Mouse (Mus musculus): ENCODE measurements around the gene Cobll1. TPM values are rescaled to one million over a fixed set of nuclear protein-coding genes. Genes with fewer than 3 reads are reported as not detected.

Cobll1 gene
- total RNA-seq, 4 experiments from 2014 or later = 4.0 to 5.1 (median 4.4) TPM

DNA sequence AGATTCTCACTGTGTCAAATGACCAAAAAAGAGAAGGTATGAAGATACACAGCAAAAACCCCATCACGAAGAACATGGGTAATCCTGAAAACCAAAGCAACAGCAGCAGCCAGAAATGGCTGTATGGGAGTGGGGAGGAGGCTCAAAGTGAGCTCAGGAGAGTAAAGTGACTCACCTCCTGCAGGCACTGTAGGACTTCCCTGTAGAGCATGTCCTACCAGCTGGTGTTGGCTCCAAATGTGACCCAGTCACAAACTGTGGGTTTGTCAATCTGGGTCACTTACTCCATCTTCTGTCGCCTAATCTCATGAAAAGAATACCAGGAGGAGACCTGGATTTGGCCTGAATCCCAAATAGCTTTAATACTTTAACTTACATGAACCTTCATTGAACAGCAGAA is 81.9 kb downstream of the Cobll1 start:
- no peak for DNase-seq (ENCODE audit: low spot score in 2 of 2)

DNA sequence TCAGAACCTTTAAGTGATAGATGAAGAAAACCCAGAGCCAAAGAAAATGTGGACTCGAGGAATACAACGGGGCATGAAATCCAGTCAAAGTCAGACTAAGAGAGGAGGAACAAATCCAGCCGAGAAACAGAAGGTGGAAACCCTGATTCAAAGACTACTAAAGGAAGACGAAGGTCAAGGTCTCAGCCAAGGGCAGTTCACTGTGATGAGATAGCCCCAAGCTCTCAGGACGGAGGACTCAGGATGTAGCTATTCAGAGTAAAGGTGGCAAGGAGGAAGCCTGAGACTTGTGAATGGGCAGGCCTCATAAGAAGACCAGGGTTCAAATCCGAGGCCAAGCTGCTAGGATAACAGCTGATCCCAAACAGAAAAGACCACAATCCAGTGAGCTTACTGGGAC is 90.3 kb downstream of the Cobll1 start:
- DNase-seq (ENCODE audit: low spot score in 2 of 2) = no peak

DNA sequence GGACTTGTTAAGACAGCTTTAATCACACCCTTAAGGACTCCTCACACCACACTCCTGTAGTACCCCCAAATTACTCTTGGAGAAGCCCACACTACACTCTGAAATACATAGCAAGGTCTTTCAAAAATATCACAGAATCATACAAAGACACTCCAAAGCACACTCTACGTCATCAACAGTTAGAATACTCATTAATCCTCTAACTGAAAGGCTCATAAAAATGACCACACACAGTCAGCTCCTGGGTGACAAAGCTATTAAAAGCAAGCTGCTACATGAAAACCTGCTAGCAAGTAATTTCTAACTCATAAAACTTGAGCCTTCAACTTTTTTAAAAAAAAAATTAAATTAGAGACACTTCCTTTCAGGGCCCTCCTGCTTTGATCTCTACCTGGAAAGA is 91.8 kb downstream of the Cobll1 start:
- no peak for DNase-seq (ENCODE audit: low spot score in 2 of 2)

DNA sequence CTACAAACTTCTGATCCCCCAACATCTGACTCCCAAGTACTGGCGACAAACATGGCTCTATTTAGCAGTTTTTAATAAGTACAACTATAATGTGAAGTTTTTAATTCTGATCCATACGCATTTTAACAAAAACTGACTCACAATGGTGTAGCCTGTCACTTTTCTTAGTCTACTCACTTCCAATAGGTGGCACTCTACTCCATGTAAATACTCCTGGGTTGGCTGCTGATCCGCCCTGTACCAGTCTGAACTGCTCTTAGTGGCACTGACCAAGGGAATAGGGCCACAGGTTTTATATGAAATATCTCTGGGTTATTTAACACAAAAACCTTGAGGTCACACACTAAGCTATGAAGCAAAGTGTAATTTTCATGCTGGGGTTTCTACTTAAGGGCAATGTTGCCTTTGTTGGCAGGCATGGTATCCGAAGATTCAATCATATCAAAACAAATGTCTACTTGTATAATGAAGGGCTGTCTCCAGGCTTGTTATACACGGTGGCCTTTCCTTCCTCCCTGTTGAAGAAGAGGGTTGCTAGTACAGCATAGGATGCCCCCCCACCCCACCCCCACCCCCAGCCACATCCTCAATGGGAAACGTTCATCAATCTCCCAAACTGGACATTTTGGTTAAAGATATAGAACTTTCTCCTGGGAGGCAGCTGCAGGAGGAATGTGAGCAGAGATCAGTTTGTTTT is 93.6 kb downstream of the Cobll1 start:
- DNase-seq (ENCODE audit: low spot score in 2 of 2) = no peak

DNA sequence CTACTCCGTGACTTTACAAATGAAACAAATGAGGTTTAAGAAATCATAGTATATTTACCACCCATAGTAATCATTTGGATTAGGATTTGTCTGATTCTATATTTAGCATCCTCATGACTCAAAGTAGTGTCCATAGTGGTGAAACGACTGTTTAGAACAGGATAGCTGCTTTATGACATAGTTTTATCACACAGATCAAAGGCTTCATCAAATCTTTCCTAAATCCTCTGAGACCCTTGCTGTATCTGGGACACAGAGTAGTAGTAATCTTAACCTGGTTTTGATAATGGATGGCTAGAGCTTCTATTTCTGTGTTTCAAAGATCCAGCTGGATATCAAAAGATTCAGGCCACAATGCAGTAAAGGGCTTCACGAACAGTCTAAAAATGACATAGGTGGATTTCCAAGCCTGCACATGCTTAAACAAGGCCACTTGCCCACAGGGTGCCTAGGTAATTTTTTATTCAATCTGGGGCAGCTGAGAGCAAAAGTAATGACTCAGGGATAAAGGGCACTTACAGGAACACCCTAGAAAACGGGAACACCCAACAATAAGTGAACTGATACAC is 98.0 kb downstream of the Cobll1 start:
- DNase-seq (ENCODE audit: low spot score in 2 of 2) = no peak

DNA sequence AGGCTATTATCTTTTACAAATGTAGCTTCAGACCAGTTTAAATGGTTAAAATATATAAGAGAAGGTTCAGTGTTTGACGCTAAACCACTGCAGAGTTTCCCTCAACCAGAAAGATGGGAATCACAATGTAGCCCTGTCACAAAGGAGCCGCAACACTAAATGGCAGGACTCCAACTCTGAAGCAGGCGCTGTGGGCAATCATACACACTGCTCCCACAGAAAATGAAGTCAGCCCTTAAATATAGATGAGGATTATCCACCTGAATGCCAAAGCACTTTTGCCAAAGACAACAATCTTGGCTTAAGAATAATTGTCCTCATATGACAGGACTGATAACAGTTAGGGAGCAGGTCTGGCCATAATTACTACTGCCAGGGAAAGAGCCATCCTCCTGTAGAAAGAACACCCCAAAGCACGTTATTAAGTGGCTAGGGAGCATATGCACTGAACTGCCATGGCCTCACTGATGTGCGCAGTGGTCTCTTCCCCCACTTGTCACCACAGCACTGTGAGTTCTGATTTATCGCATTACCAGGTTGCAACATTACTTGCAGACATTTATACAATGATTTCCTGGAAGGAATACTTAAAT is 98.8 kb downstream of the Cobll1 start:
- DNase-seq (ENCODE audit: low spot score in 2 of 2) = no peak

DNA sequence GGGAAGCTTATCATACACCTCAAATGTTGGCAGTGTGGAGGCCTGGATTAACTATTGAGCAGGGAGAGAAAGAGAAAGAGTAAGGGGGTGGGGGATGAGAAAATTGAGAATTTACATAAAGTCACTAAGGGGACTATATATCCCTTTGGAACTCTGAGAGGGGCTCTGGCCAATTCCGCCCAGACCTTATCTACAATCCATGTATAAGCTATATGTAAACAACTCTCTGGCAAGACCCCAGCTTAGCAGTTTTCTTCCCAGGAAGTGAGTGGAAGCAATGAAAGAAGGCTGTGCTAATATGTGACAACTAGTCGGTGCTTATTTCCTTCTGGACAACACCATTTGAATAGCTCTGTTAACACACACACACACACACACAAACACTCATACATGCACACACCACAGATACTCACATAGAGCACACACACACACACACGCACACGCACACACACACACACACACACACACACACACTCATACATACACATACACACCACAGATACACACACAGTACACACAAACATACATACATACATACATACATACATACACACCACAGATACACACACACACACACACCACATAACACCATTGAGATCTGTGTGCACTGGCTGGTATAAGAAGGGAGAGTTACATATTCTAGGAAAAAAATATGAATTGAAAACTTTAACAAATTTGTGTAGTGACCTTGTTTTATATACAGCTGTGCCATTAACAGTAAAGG is 99.4 kb downstream of the Cobll1 start:
- DNase-seq (ENCODE audit: low spot score in 2 of 2) = no peak

DNA sequence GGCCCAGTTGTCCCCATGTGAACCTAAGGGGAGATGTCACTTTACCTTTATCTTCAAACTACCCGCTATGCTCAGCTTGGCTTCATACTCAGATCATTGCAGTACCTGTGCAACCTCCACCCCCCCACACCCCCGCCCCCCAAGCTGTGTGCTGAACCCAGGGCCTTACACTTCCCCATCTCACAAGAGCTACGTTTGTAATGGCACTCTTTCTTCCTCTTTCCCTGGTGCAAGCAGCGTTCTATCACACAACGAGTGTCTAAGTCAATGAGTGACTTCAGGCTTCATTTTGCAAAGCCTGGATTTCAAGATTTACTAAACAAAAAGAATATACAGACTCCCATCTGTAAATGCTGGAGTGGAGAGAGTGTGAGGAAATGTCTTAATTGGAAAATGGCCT is 100.2 kb downstream of the Cobll1 start:
- DNase-seq (ENCODE audit: low spot score in 2 of 2) = no peak

DNA sequence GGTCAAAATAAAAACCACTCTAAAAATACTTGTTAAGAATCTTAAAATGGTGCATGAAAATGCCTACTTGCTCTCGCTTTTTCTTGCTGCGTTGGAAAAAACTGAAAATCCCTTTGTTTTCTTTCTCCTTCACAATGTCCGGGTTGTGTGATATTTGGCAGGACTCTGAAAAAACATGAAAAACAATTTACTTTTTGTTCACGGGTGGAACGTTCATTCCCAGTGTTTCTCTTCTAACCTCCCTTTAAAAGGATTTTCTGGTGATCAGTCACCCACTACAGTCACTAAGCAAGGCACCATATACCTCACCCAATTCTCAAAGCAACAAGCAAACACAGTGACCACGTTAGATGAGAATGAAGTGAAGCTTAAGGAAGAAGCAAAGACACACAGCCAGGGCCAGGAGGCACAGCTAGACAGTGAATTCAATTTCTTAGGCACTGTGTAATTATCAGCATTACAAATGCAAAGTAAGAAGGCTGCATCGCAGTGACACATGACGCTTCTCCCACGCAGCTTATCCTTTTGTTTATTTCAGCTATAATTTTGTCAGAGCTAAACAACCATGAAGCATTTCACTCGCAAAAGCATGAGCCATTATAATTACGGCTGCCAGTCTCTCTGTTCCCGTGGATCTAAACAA is 112.9 kb downstream of the Cobll1 start:
- no peak for DNase-seq (ENCODE audit: low spot score in 2 of 2)

DNA sequence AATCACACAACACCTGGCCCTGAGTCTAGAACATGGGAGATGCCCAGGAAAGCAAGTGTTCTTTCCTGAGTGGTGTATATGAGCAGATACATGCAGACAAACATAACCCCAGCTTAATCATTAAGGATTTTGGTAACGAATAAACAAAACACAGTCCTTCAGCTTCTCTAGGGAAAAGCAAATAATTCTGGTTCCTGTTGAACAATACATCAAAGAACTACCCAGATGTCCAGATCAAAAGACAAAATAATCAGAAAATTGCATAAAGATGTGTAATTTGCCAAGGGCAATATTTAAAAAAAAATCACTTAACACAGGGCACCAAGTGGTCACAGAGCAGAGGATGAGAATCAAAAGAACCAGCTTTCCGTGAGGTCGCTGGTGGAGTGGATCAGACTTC is 115.5 kb downstream of the Cobll1 start:
- DNase-seq (ENCODE audit: low spot score in 2 of 2) = no peak

DNA sequence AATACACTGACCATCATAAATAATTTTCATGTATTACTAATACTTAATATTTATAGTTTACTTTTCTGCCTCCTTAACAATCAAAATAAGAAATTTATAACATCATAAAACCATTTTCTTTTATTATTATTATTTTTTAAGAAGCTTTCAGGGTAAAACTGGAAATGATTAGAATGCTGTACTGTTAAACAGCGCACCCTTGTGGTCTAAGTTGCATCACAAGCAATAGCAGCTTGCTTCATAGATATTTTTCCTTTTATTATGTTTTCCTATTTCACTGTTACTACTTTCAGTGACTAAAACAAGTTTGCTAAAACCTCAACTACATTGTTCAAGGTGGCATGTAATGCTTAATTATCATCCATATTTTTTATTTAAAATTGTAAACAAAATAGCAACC is 117.8 kb downstream of the Cobll1 start:
- DNase-seq (ENCODE audit: low spot score in 2 of 2) = no peak

DNA sequence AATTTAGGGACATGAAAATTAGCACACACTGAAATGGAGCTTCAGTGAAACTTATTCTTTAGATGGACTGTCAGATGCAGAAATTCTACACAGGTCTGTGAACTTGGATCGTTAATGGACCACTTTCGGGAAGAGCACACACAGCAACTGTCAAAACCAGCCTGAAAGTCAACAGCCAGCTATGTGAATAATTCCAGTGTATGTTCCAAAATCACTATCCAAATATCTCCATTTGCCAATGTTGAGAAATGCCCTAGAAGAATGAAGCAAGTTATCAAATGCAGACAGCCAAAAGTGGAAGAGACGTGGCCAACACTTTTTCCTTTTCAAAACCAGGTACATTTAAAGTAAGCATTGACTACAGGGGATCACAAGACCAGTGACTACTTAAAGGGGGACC is 118.2 kb downstream of the Cobll1 start:
- DNase-seq (ENCODE audit: low spot score in 2 of 2) = no peak

DNA sequence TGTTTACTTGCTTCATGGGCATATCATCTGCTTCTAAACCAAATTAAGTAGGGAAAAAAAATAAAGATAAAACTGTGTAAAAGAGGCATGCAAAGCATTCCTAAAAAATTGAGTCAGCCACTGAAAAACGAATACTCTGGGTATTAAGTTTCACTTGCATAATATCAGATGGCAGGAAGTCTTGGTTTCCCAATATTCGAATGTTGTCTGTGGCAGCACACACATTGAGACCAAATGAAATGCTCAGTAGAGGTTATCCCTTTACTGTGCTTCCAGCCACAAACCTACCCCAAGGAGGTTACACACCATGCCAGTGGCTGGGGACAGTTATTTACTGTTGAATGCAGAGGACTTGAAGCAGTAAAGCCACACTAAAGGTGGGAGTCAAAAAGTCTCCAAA is 119.1 kb downstream of the Cobll1 start:
- no peak for DNase-seq (ENCODE audit: low spot score in 2 of 2)

DNA sequence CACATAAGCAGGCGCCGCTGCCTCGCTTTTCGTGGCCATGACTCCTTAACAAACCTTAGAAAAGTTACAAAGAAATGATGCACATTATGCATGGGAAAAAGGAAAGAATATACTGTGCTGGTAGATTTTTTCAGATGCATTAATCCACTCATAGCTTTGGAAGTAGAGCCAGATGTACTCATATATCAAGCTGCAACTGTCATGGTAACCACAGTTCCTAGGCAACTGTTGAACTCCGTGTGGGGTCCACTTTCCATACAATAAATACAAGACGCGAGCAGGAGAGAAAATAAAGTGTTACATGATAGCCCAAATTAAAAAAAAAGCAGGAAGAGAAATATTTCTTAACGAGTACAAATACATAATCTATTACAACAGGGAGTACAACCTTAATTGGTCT is 119.5 kb downstream of the Cobll1 start:
- no peak for DNase-seq (ENCODE audit: low spot score in 2 of 2)

DNA sequence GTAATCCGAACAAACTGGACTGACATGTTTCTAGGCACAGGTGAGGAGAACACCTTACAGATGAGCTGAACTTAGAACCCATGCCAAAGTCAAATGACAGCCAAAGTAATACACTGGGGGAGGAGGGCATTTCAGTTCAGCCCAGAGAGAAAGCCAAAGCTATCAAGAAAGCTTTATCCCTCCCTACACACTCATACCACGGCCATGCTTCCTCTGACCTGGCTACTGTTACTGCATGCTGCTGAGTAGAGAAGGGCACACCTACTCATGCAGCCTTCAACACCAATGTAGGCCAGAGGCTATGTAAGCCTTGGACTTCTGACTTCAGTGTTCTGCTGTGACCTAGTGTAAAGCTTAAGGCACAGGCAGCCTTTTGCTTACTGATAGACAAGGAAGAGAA is 120.1 kb downstream of the Cobll1 start:
- no peak for DNase-seq (ENCODE audit: low spot score in 2 of 2)

DNA sequence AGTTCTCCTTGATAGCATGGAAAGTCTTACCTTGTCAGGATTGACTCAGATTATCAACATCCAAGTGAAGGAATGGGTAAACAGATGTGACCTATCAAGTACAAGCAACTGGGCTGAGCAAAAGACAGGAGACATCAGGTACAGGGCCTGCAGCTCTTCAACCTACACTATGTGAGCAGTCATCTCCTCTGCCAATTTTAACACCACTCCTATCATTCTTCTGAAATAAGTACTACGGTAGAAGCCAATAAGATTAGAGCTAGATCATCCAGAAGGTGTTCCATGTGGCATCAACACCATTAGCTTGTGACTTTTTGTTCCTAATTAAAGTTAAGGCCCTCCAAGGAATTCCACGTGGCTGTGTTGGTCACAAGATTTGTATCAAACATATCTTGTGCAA is 121.3 kb downstream of the Cobll1 start:
- no peak for DNase-seq (ENCODE audit: low spot score in 2 of 2)

DNA sequence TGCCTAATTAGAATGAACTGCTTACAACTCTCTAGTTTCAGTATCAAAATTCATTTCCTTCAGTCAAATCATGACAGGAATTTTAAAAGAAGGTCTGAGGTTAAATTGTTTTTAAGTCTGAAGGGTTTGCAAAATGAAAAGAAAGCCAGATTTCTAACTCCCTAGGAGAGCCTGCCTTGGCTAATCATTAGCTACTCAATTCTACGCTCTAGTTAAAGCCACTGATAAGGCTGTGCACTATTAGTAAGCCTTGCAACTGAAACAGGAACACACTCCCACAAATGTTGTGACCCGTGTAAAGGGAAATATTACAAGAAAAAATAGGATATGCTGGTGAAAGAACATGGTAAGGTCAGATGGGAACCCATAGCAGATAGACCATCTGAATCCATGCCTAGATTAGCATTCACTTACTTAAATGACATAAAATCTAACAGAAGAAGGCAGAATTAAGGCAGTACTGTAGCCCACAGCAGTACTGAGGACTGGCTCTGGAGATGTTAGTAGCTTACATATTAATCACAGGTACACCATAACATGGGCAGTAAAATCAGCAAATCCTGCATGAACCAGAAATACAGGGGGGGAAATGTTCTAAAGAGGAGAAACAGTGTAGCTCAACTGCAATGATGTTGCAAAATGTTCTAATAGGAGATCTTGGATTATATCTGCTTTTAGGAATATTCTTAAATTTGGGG is 122.6 kb downstream of the Cobll1 start:
- DNase-seq (ENCODE audit: low spot score in 2 of 2) = no peak

DNA sequence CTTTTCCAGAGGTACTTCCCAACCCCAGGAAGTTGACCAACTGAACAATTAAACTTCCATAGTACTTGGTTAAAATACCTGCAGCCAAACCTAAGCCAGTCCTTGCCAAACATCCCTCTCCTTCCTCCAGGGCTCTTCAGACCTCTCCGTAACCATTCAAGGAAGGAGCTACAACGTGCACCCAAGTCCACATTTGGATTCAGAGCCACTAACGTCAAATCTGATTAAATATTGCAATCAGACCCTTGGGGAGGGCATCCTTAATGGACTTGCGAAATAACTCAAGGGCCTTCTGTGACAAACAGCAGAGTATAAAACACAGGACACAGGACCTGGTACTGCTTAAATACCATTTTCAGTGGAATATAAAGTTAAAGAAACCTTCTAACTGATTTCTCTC is 126.0 kb downstream of the Cobll1 start:
- no peak for DNase-seq (ENCODE audit: low spot score in 2 of 2)

DNA sequence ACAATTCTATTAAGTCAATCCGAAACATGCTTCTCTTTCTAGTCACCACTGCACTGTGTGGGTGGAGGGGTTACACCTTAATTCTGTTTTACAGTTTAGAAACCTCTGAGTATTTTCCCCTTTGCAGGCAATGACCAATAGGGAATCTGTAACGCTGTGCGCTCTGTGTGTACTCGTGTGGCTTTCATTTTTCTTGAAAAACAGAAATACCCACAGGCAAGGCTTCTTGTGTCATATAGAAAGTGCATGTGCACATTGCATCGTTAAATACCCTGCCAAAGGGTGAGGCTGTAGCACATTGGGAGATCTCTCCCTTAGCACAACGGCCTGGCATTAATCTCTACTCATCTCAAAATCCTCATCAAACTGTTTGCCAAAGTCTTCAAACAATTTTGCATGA is 134.6 kb downstream of the Cobll1 start:
- no peak for DNase-seq (ENCODE audit: low spot score in 2 of 2)

DNA sequence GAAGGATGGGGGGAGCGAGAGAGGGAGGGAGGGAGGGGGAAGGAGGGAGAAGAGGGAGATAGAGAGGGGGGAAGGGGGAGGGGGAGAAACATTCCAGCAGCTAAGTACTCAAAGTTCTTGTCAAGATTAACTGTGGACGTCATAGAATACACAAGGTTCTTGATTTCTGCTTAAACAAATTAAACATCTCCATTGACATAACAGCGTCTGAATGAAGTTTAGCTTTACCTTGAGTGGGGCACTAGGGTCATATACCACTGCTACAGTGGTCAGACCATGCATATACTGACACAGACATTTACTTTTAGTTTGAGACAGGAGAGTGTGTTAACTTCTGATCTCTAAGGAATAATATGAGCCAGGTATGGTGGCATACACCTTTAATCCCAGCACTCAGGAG is 135.4 kb downstream of the Cobll1 start:
- no peak for DNase-seq (ENCODE audit: low spot score in 2 of 2)

DNA sequence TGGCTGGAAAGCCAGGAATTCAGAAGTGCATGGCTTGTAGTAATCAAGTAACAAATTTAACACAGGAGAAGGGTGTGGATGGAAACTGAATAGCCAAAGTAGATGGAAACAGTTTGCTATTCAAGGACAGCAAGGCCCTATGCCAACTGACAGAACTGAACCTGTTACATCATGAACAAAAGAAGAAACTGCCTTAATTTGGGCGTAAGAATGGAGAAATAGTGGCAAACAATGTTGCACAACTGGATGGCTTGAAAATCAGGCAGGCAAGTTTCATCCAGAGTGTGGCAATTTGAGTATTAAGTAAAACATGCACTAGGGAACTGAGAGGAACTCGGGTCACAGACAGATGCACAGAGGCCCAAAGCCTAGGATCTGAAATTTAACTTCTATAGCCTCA is 137.8 kb downstream of the Cobll1 start:
- no peak for DNase-seq (ENCODE audit: low spot score in 2 of 2)

DNA sequence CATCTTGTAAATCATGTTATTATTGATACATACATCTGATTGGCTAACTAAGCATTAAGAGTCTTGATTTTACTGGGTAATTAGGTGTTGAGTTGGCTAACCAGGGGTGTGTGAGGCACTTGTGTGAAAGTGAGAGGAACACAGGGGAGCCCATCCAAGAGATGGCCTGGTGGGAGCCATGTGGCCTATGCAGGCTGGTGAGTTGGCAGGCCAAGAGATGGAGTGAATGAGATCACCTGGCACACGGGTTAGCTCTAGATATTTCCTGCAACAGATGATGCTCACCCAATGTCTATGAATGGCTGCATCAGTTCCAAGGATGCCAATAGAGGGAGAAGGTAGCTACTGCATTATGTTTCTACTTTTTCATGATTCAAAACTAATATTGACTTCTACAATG is 139.2 kb downstream of the Cobll1 start:
- no peak for DNase-seq (ENCODE audit: low spot score in 2 of 2)

All from gastrocnemius, adult 8-10 months (tissue).